Mouse (Mus musculus): ENCODE results near the gene Gm19426.

GRCm38 (mm10) chr2:84750115-84750514 is 6.7 kb upstream of the Gm19426 start:
- no peak for TF ChIP-seq RAD21 (IDR thresholded peaks at IDR 0.05; ENCODE audit: low read depth, low read length)
- no peak for TF ChIP-seq MAX (IDR thresholded peaks at IDR 0.05; ENCODE audit: low read length)
- TF ChIP-seq CTCF (conservative IDR thresholded peaks at IDR 0.05 in 1 of 2, IDR thresholded peaks at IDR 0.05 in 1 of 2; ENCODE audit: low read depth in 2 of 2, low read length in 2 of 2) = no peak
- TF ChIP-seq MXI1 (IDR thresholded peaks at IDR 0.05; ENCODE audit: low read depth, low read length) = no peak
- TF ChIP-seq USF1 (IDR thresholded peaks at IDR 0.05; ENCODE audit: low read depth, low read length) = no peak
- no peak for TF ChIP-seq NRF1 (IDR thresholded peaks at IDR 0.05; ENCODE audit: low read depth, low read length)
